Mouse (Mus musculus): ENCODE data around the gene Snx21. TPM values are rescaled to one million over a fixed set of nuclear protein-coding genes. Genes with fewer than 3 reads are reported as not detected.
A peak's percentile ranks its signal among the peaks of the same experiment; 100 is the strongest.

The Snx21 gene
- polyA plus RNA-seq, 1 experiment from 2014 or later, result 33.3 TPM

- WGBS, result 95% methylated on average over 15 of the region's 15 CpGs
These were observed 17.6 kb upstream of the Snx21 start for GRCm38 (mm10) chr2:164767812-164768540.

DNA sequence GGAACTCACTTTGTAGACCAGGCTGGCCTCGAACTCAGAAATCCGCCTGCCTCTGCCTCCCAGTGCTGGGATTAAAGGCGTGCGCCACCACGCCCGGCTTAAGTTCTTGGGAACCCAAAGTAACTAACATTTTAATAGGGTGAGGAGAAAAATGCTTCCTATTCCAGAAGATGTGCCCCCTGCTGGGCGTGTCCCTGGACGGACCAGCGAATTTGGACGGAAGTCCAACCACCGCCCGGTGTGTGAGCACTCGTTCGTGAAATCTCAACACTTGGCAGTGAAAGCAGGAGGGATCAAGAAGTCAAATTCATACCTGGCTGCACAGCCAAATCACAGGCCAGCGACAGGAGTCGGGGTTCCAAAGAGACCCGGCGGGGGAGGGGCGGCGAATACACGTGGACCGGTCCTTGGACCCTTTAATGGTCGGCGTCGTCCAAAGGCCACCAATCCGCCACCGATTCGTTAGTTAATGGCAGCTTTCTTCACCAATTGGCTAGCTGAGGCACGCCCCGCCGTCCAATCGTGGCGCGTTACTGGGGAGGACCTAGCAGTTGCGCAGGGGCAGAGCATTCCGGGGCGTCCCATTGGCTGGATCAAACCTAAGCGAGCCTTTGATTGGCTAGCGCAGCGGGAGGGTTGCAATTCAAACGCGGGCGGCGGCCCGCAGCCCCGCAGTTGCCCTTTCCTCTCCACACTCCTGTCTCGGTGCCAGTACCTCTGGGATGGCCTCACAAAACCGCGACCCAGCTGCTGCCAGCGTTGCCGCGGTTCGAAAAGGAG, 16.2 kb upstream of the Snx21 start, which contains the start of gene Ube2c:
Ube2c (plus strand) TSS at position 641 of the 780 bp plus-strand sequence.
- H3K36me3 ChIP-seq (replicated peaks; ENCODE audit: control insufficient read depth, insufficient read depth), result peaks cover 37% of the 10 kb centered on the region
- peak within 1 kb of the TSS; percentile 94 for H3K4me2 ChIP-seq (replicated peaks)
- peak within 1 kb of the TSS; percentile 64 for H3K4me3 ChIP-seq (replicated peaks; ENCODE audit: low read length)
- no peak within 1 kb of the TSS; the same call in 1 of the 2 replicates for H3K27ac ChIP-seq
- peak within 1 kb of the TSS; percentile 53 for H3K9ac ChIP-seq
- no peaks in the 10 kb centered on the region for H3K9me3 ChIP-seq (ENCODE audit: control insufficient read depth, low read length)
- H3K27me3 ChIP-seq (ENCODE audit: control insufficient read depth, insufficient read depth, low read length), result no peaks in the 10 kb centered on the region
- DNase-seq (ENCODE audit: low spot score) (peak; percentile 99), ATAC-seq (ENCODE audit: low FRiP score) (peak; percentile 100)
- H3K4me1 ChIP-seq (replicated peaks; ENCODE audit: control insufficient read depth, insufficient read depth, low read length), result peaks cover 9% of the 10 kb centered on the region
- 3% methylated on average over 53 of the region's 53 CpGs for WGBS

More at GRCm38 (mm10) chr2:164767812-164768540, 17.6 kb upstream of the Snx21 start:
- Histone ChIP-seq H3K27me3 (ENCODE audit: control insufficient read depth, insufficient read depth, low read length) (no peaks in the 10 kb centered on the region), H3K4me1 (replicated peaks; ENCODE audit: control insufficient read depth, insufficient read depth, low read length) (peaks cover 9% of the 10 kb centered on the region), H3K36me3 (replicated peaks; ENCODE audit: control insufficient read depth, insufficient read depth) (peaks cover 43% of the 10 kb centered on the region), H3K4me2 (replicated peaks) (no peak overlapping the region), H3K4me3 (replicated peaks; ENCODE audit: low read length) (no peak overlapping the region), H3K9me3 (ENCODE audit: control insufficient read depth, low read length) (no peaks in the 10 kb centered on the region), H3K9ac (no peak overlapping the region), H3K27ac (no peak overlapping the region)
- DNase-seq (ENCODE audit: low spot score) (no peak), ATAC-seq (ENCODE audit: low FRiP score) (no peak)

DNA sequence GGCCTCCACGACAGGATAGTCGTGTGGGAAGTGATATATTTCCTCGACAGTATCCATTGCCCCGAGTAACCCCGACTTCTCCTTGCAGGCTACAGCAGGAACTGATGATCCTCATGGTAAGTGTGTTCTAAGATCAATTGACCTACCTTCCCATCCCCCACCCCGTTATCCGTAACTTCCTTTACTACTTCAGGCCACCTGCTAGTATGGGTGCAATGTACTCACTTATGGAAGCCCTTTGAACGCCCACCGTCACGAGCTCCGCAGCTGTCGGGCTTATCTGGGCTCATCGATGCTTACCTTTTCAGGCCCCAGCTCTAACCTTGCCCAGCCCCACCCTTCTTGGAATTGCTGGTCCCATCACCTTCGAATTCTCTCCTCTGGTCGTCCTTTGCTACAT, 15.3 kb upstream of the Snx21 start:
- Histone ChIP-seq H3K4me2 (replicated peaks) (peak overlapping the region; percentile 94), H3K4me3 (replicated peaks; ENCODE audit: low read length) (peak overlapping the region; percentile 64), H3K9ac (peak overlapping the region; percentile 49), H3K4me1 (replicated peaks; ENCODE audit: control insufficient read depth, insufficient read depth, low read length) (peaks cover 9% of the 10 kb centered on the region), H3K9me3 (ENCODE audit: control insufficient read depth, low read length) (no peaks in the 10 kb centered on the region), H3K27ac (no peak overlapping the region), H3K36me3 (replicated peaks; ENCODE audit: control insufficient read depth, insufficient read depth) (peaks cover 31% of the 10 kb centered on the region), H3K27me3 (ENCODE audit: control insufficient read depth, insufficient read depth, low read length) (no peaks in the 10 kb centered on the region)
- DNase-seq (ENCODE audit: low spot score) (no peak), ATAC-seq (ENCODE audit: low FRiP score) (no peak)
- WGBS, result 4% methylated on average over 15 of the region's 15 CpGs

DNA sequence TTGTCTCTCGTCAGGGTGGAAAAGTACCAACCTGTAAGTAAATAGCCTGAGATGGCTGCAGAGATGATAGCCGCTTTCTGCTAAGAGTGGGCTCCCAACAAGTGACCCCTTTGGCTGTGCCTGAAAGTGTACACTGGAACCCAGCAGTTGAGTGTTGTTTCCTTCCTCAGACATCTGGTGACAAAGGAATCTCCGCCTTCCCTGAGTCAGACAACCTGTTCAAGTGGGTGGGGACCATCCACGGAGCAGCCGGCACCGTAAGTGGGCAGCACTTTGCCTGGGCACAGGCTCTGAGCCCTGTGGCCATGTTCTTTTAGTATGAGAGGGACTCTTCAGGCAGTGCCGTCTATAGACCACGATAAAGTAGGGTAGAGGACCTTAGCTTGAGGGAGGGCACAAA, 14.5 kb upstream of the Snx21 start:
- H3K4me1 ChIP-seq (replicated peaks; ENCODE audit: control insufficient read depth, insufficient read depth, low read length), result peaks cover 9% of the 10 kb centered on the region
- no peaks in the 10 kb centered on the region for H3K27me3 ChIP-seq (ENCODE audit: control insufficient read depth, insufficient read depth, low read length)
- peak overlapping the region; percentile 94 for H3K4me2 ChIP-seq (replicated peaks)
- ATAC-seq (ENCODE audit: low FRiP score) (no peak), DNase-seq (ENCODE audit: low spot score) (no peak)
- 86% methylated on average over 8 of the region's 8 CpGs for WGBS
- peak overlapping the region; percentile 64 for H3K4me3 ChIP-seq (replicated peaks; ENCODE audit: low read length)
- no peak overlapping the region for H3K9ac ChIP-seq
- peaks cover 22% of the 10 kb centered on the region for H3K36me3 ChIP-seq (replicated peaks; ENCODE audit: control insufficient read depth, insufficient read depth)
- H3K9me3 ChIP-seq (ENCODE audit: control insufficient read depth, low read length), result no peaks in the 10 kb centered on the region
- no peak overlapping the region for H3K27ac ChIP-seq

- no peaks in the 10 kb centered on the region for H3K27me3 ChIP-seq (ENCODE audit: control insufficient read depth, insufficient read depth, low read length)
- ATAC-seq (ENCODE audit: low FRiP score), result no peak
- H3K4me2 ChIP-seq (replicated peaks), result no peak overlapping the region
- 79% methylated on average over 14 of the region's 14 CpGs for WGBS
- DNase-seq (ENCODE audit: low spot score), result no peak
- H3K36me3 ChIP-seq (replicated peaks; ENCODE audit: control insufficient read depth, insufficient read depth), result peaks cover under 1% of the 10 kb centered on the region; the same call in 1 of the 2 replicates
- no peak overlapping the region for H3K4me3 ChIP-seq (replicated peaks; ENCODE audit: low read length)
- H3K27ac ChIP-seq, result no peak overlapping the region
- peaks cover 9% of the 10 kb centered on the region for H3K4me1 ChIP-seq (replicated peaks; ENCODE audit: control insufficient read depth, insufficient read depth, low read length)
- H3K9ac ChIP-seq, result no peak overlapping the region
- no peaks in the 10 kb centered on the region for H3K9me3 ChIP-seq (ENCODE audit: control insufficient read depth, low read length)
These were observed 12.2 kb upstream of the Snx21 start for GRCm38 (mm10) chr2:164773229-164773988.

DNA sequence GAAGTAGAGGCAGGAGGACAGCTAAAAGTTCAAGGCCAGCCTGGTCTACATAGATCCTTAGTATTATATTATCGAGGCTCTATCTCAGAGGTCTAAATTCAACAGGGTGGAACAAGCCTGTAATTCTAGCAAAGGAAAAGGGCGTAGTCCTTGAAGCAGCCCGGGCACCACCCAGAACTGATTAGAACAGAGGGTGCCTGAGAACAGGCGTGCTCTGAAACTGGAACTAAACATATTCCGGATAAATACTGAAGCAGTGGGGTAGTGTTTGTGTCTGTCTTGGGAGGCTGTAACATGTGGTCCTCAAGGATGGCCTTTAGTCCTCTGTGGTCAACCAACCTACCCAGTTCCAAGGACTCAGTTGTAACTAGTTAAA, 11.6 kb upstream of the Snx21 start:
- no peak for DNase-seq (ENCODE audit: low spot score)
- no peak overlapping the region for H3K4me2 ChIP-seq (replicated peaks)
- 86% methylated on average over 5 of the region's 5 CpGs for WGBS
- H3K27ac ChIP-seq, result no peak overlapping the region
- no peaks in the 10 kb centered on the region for H3K9me3 ChIP-seq (ENCODE audit: control insufficient read depth, low read length)
- peaks cover 9% of the 10 kb centered on the region for H3K4me1 ChIP-seq (replicated peaks; ENCODE audit: control insufficient read depth, insufficient read depth, low read length)
- no peak overlapping the region for H3K9ac ChIP-seq
- H3K36me3 ChIP-seq (replicated peaks; ENCODE audit: control insufficient read depth, insufficient read depth), result no peaks in the 10 kb centered on the region
- no peak for ATAC-seq (ENCODE audit: low FRiP score)
- no peak overlapping the region for H3K4me3 ChIP-seq (replicated peaks; ENCODE audit: low read length)
- H3K27me3 ChIP-seq (ENCODE audit: control insufficient read depth, insufficient read depth, low read length), result no peaks in the 10 kb centered on the region

- H3K27ac ChIP-seq, result no peak overlapping the region
- WGBS, result 91% methylated on average over 6 of the region's 6 CpGs
- no peaks in the 10 kb centered on the region for H3K36me3 ChIP-seq (replicated peaks; ENCODE audit: control insufficient read depth, insufficient read depth)
- no peaks in the 10 kb centered on the region for H3K27me3 ChIP-seq (ENCODE audit: control insufficient read depth, insufficient read depth, low read length)
- H3K4me1 ChIP-seq (replicated peaks; ENCODE audit: control insufficient read depth, insufficient read depth, low read length), result no peaks in the 10 kb centered on the region
- H3K9ac ChIP-seq, result no peak overlapping the region
- H3K9me3 ChIP-seq (ENCODE audit: control insufficient read depth, low read length), result no peaks in the 10 kb centered on the region
- no peak overlapping the region for H3K4me2 ChIP-seq (replicated peaks)
- DNase-seq (ENCODE audit: low spot score) (no peak), ATAC-seq (ENCODE audit: low FRiP score) (no peak)
- no peak overlapping the region for H3K4me3 ChIP-seq (replicated peaks; ENCODE audit: low read length)
These were observed 9.5 kb upstream of the Snx21 start for GRCm38 (mm10) chr2:164776130-164776529.

DNA sequence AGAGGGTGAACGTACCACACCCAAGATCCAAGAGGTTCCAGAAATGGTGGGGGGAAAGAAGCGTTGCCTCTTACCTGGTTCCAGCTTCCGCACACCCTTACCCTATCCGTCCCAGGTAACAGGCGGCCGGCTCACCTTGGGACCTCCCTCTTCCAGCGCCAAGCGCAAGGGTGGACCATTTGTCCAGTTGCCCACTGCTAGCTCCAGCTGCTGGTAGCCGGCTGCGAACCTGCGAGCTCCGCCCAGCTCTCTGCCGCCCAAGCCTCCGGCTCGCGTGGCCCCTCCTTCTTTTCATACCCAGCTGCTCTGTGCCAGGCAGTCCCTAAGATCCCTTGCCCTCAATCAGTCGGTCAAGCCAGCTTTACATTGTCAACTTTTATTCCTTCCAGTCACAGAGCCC, 8.8 kb upstream of the Snx21 start:
- H3K4me2 ChIP-seq (replicated peaks), result no peak overlapping the region
- no peak overlapping the region for H3K27ac ChIP-seq
- H3K27me3 ChIP-seq (ENCODE audit: control insufficient read depth, insufficient read depth, low read length), result no peaks in the 10 kb centered on the region
- ATAC-seq (ENCODE audit: low FRiP score), result no peak
- H3K4me3 ChIP-seq (replicated peaks; ENCODE audit: low read length), result no peak overlapping the region
- DNase-seq (ENCODE audit: low spot score), result no peak
- no peaks in the 10 kb centered on the region for H3K36me3 ChIP-seq (replicated peaks; ENCODE audit: control insufficient read depth, insufficient read depth)
- no peaks in the 10 kb centered on the region for H3K9me3 ChIP-seq (ENCODE audit: control insufficient read depth, low read length)
- 69% methylated on average over 17 of the region's 17 CpGs for WGBS
- H3K9ac ChIP-seq, result no peak overlapping the region
- no peaks in the 10 kb centered on the region for H3K4me1 ChIP-seq (replicated peaks; ENCODE audit: control insufficient read depth, insufficient read depth, low read length)

Data from hindbrain, embryonic 14.5 days (tissue).